In genomic region chr19:21457461-21457860, GRCm38 (mm10) we compare ENCODE assay signal across 22 mouse cellular contexts. TPM values are rescaled to one million over a fixed set of nuclear protein-coding genes. Genes with fewer than 3 reads are reported as not detected.
DNase-seq lines count a peak whose midpoint lies in the region; ATAC-seq and TF ChIP-seq lines count a peak whose summit lies in the region.
"Had no signal": no experiment of that assay in that cellular context is flagged by ENCODE, and none has a peak within 500 bp of the region (broad histone marks: within the 10 kb centered on the region; RNA-seq: fewer than 3 reads in every experiment).

No protein-coding gene starts in this region.

- no peak for TF ChIP-seq CTCF in bone marrow macrophage, adult 2 months (IDR thresholded peaks at IDR 0.05; ENCODE audit: low read depth, low read length)
- no peak for TF ChIP-seq CTCF in left cerebral cortex, adult 2 months (IDR thresholded peaks at IDR 0.05)

- no peaks in the 10 kb centered on the region for H3K9me3 ChIP-seq in heart, embryonic 10.5 days
- H3K9me3 ChIP-seq in midbrain, embryonic 13.5 days, result no peaks in the 10 kb centered on the region
- H3K9me3 ChIP-seq: forebrain, embryonic 10.5 days; hindbrain, embryonic 12.5 days; limb, embryonic 13.5 days; liver, embryonic 12.5 days; midbrain, embryonic 12.5 days had no signal

- H3K9ac ChIP-seq in midbrain, embryonic 13.5 days (replicated peaks), result no peak overlapping the region
- H3K9ac ChIP-seq: hindbrain, embryonic 12.5 days; limb, embryonic 13.5 days; liver, embryonic 12.5 days; midbrain, embryonic 12.5 days had no signal

- no peak for TF ChIP-seq POLR2A in bone marrow macrophage, adult 2 months (IDR thresholded peaks at IDR 0.05; ENCODE audit: borderline replicate concordance, low read depth, low read length)

- no peaks in the 10 kb centered on the region for H3K36me3 ChIP-seq in heart, embryonic 10.5 days
- H3K36me3 ChIP-seq in midbrain, embryonic 13.5 days, result no peaks in the 10 kb centered on the region
- H3K36me3 ChIP-seq: forebrain, embryonic 10.5 days; hindbrain, embryonic 12.5 days; limb, embryonic 13.5 days; liver, embryonic 12.5 days; midbrain, embryonic 12.5 days had no signal

- no peak overlapping the region for H3K27ac ChIP-seq in heart, embryonic 10.5 days
- 0 out of 2 replicates have a peak overlapping the region, but pooled peaks have one; percentile 11 for H3K27ac ChIP-seq in bone marrow macrophage, adult 2 months (ENCODE audit: insufficient read depth, low read depth, low read length)
- no peak overlapping the region for H3K27ac ChIP-seq in left cerebral cortex, adult 2 months
- H3K27ac ChIP-seq in midbrain, embryonic 13.5 days, result no peak overlapping the region
- H3K27ac ChIP-seq: forebrain, embryonic 10.5 days; hindbrain, embryonic 12.5 days; limb, embryonic 13.5 days; liver, embryonic 12.5 days; midbrain, embryonic 12.5 days had no signal

- H3K4me2 ChIP-seq in midbrain, embryonic 13.5 days (replicated peaks), result no peak overlapping the region
- H3K4me2 ChIP-seq: hindbrain, embryonic 12.5 days; limb, embryonic 13.5 days; liver, embryonic 12.5 days; midbrain, embryonic 12.5 days had no signal

- ATAC-seq in midbrain, embryonic 13.5 days, result no peak
- ATAC-seq: forebrain, embryonic 16.5 days; intestine, postnatal 0 days; liver, embryonic 12.5 days had no signal

- peak; percentile 95 for DNase-seq in heart, adult 11 months
- DNase-seq in heart, embryonic 10.5 days (ENCODE audit: low spot score), result no peak
- DNase-seq in layer of hippocampus, adult 18-20 months (ENCODE audit: low spot score in 2 of 2), result peak; percentile 44 to 62
- DNase-seq in layer of hippocampus, postnatal 25 days (ENCODE audit: extremely low spot score in 1 of 2, low spot score in 1 of 2), result no peak
- DNase-seq in 416B (ENCODE audit: low read depth), result peak; percentile 26
- DNase-seq in left cerebral cortex, adult 2 months (ENCODE audit: extremely low spot score in 1 of 2, low spot score in 2 of 2), result no peak
- DNase-seq: cerebellum, adult 8-10 months; heart, postnatal 14 days; kidney, postnatal 25 days; lung, adult 18-20 months; right cerebral cortex, postnatal 14 days; thymus, postnatal 25 days had no signal

- no peak overlapping the region for H3K4me3 ChIP-seq in heart, embryonic 10.5 days
- no peak overlapping the region for H3K4me3 ChIP-seq in bone marrow macrophage, adult 2 months (ENCODE audit: insufficient read depth, low read length)
- H3K4me3 ChIP-seq in left cerebral cortex, adult 2 months, result no peak overlapping the region
- no peak overlapping the region for H3K4me3 ChIP-seq in midbrain, embryonic 13.5 days (replicated peaks)
- H3K4me3 ChIP-seq: forebrain, embryonic 10.5 days; hindbrain, embryonic 12.5 days; limb, embryonic 13.5 days; liver, embryonic 12.5 days; midbrain, embryonic 12.5 days had no signal

- intact Hi-C loops in left cerebral cortex, adult 2 months (cut with DNase I), result no loop called here

- no peaks in the 10 kb centered on the region for H3K4me1 ChIP-seq in heart, embryonic 10.5 days
- peaks cover 25% of the 10 kb centered on the region for H3K4me1 ChIP-seq in bone marrow macrophage, adult 2 months (ENCODE audit: control insufficient read depth, insufficient read depth, low read length)
- no peaks in the 10 kb centered on the region for H3K4me1 ChIP-seq in midbrain, embryonic 13.5 days (replicated peaks)
- H3K4me1 ChIP-seq: forebrain, embryonic 10.5 days; hindbrain, embryonic 12.5 days; limb, embryonic 13.5 days; liver, embryonic 12.5 days; midbrain, embryonic 12.5 days had no signal

- WGBS in heart, embryonic 10.5 days, result 81% methylated on average over 4 of the region's 4 CpGs
- WGBS in midbrain, embryonic 13.5 days, result 84% methylated on average over 4 of the region's 4 CpGs

- no peaks in the 10 kb centered on the region for H3K27me3 ChIP-seq in heart, embryonic 10.5 days (ENCODE audit: insufficient read depth, poor library complexity, severe bottlenecking)
- no peaks in the 10 kb centered on the region for H3K27me3 ChIP-seq in midbrain, embryonic 13.5 days
- H3K27me3 ChIP-seq: hindbrain, embryonic 12.5 days; limb, embryonic 13.5 days; liver, embryonic 12.5 days; midbrain, embryonic 12.5 days had no signal

RNA-seq across cellular contexts. Expression of gene Gda, which starts 15.8 kb away (rescaled TPM):
- polyA plus RNA-seq in heart, embryonic 10.5 days (2016; fragmentation: Nextera tagmentation; extraction: Ambion mirVana), result 0.16 TPM in 1 of 2 replicates, not detected in the other
- 100 to 1,000 TPM; 113 to 128 TPM for total RNA-seq in layer of hippocampus, adult 18-20 months (2021)
- total RNA-seq in layer of hippocampus, postnatal 25 days (2021), result 100 to 1,000 TPM; 127 to 128 TPM
- 6.1 and 7.0 TPM in 2 replicates for polyA plus RNA-seq in bone marrow macrophage, adult 2 months (2012; ENCODE audit: insufficient read depth, insufficient read length, missing spikeins)
- total RNA-seq in left cerebral cortex, adult 2 months (2021), result 100 to 1,000 TPM; 169 to 176 TPM
- 0.08 and 0.15 TPM in 2 replicates for polyA plus RNA-seq in midbrain, embryonic 13.5 days (2015; fragmentation: Nextera tagmentation; extraction: Ambion mirVana)
- polyA plus RNA-seq: forebrain, embryonic 10.5 days; midbrain, embryonic 12.5 days; neural tube, embryonic 11.5 days had no signal

Comparison
In these comparisons a context has a peak if more than half of its experiments do, and no peak if none do; other contexts are left out.
1. DNase-seq: peak in heart, adult 11 months (single experiment), layer of hippocampus, adult 18-20 months (2 of 2) and 416B (single experiment); none in heart, embryonic 10.5 days (single experiment), layer of hippocampus, postnatal 25 days (0 of 2) and left cerebral cortex, adult 2 months (0 of 2).